Comparison of ENCODE assay signal across 19 mouse cellular contexts in the genomic region with DNA sequence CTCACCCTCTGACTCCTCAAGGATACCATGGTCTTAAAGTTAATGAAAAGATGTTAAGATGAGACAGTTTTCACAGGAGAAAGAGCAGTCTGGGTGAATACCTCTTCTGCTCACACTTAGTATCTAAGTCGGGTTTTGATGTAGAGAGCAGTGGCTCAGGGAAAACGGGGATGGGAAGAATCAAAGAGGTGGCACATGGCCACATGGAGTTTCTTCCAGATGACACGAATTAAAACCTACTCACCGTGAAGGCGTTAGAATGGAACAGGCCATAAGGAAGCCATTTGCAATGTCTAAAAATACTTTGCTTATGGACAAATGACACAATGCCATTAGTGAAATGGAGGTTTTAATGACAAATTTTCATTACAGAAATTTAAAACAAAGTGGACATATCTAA. TPM values are rescaled to one million over a fixed set of nuclear protein-coding genes. Genes with fewer than 3 reads are reported as not detected.
DNase-seq lines count a peak whose midpoint lies in the region; ATAC-seq lines count a peak whose summit lies in the region.
"Had no signal": no experiment of that assay in that cellular context is flagged by ENCODE, and none has a peak within 500 bp of the region (broad histone marks: within the 10 kb centered on the region; RNA-seq: fewer than 3 reads in every experiment).

No protein-coding gene starts in this region.

- no peak overlapping the region for H3K4me3 ChIP-seq in embryonic facial prominence, embryonic 14.5 days (ENCODE audit: low read depth, low read length)
- H3K4me3 ChIP-seq in embryonic facial prominence, embryonic 10.5 days: no peak overlapping the region
- H3K4me3 ChIP-seq: embryonic facial prominence, embryonic 12.5 days; forebrain, embryonic 13.5 days; gastrocnemius, adult 2 months; heart, embryonic 12.5 days had no signal

- 37% methylated on average over 5 of the region's 5 CpGs for WGBS in embryonic facial prominence, embryonic 14.5 days
- WGBS in embryonic facial prominence, embryonic 10.5 days: 51% methylated on average over 5 of the region's 5 CpGs

- no peak overlapping the region for H3K27ac ChIP-seq in embryonic facial prominence, embryonic 14.5 days (replicated peaks; ENCODE audit: low read depth, low read length)
- no peak overlapping the region for H3K27ac ChIP-seq in embryonic facial prominence, embryonic 10.5 days (replicated peaks)
- H3K27ac ChIP-seq: embryonic facial prominence, embryonic 12.5 days; forebrain, embryonic 13.5 days; gastrocnemius, adult 2 months had no signal

- intact Hi-C loops in left cerebral cortex, postnatal 4 days (cut with DNase I): loop anchor here (10.0 kb wide), 1 partner anchor 576 kb away; a partner anchor contains a TSS

- H3K9me3 ChIP-seq in embryonic facial prominence, embryonic 14.5 days (ENCODE audit: control insufficient read depth, low read length): no peaks in the 10 kb centered on the region
- no peaks in the 10 kb centered on the region for H3K9me3 ChIP-seq in embryonic facial prominence, embryonic 10.5 days
- H3K9me3 ChIP-seq: embryonic facial prominence, embryonic 12.5 days; forebrain, embryonic 13.5 days; heart, embryonic 12.5 days had no signal

- no peaks in the 10 kb centered on the region for H3K36me3 ChIP-seq in embryonic facial prominence, embryonic 14.5 days (ENCODE audit: control insufficient read depth, insufficient read depth, low read length)
- no peaks in the 10 kb centered on the region for H3K36me3 ChIP-seq in embryonic facial prominence, embryonic 10.5 days (replicated peaks)
- H3K36me3 ChIP-seq: embryonic facial prominence, embryonic 12.5 days; heart, embryonic 12.5 days had no signal

- H3K9ac ChIP-seq in embryonic facial prominence, embryonic 14.5 days (ENCODE audit: low read depth, low read length): no peak overlapping the region
- H3K9ac ChIP-seq: embryonic facial prominence, embryonic 12.5 days; forebrain, embryonic 13.5 days; heart, embryonic 12.5 days had no signal

- no peaks in the 10 kb centered on the region for H3K27me3 ChIP-seq in embryonic facial prominence, embryonic 14.5 days (replicated peaks; ENCODE audit: control insufficient read depth, insufficient read depth, low read length)
- no peaks in the 10 kb centered on the region for H3K27me3 ChIP-seq in embryonic facial prominence, embryonic 10.5 days (replicated peaks; ENCODE audit: low read depth, poor library complexity, severe bottlenecking)
- H3K27me3 ChIP-seq: embryonic facial prominence, embryonic 12.5 days; forebrain, embryonic 13.5 days; heart, embryonic 12.5 days had no signal

- no peak overlapping the region for H3K4me2 ChIP-seq in embryonic facial prominence, embryonic 14.5 days (ENCODE audit: low read depth, low read length)
- H3K4me2 ChIP-seq: embryonic facial prominence, embryonic 12.5 days; forebrain, embryonic 13.5 days; heart, embryonic 12.5 days had no signal

- DNase-seq in cerebellum, adult 9-11 months: peak; percentile 21
- DNase-seq in cerebellum, adult 8-10 months: no peak
- DNase-seq in embryonic facial prominence, embryonic 14.5 days (ENCODE audit: low spot score): peak; percentile 12
- DNase-seq in embryonic facial prominence, embryonic 10.5 days (ENCODE audit: low spot score): no peak
- DNase-seq in left cerebral cortex, postnatal 4 days: peak; percentile 51
- no peak for DNase-seq in left cerebral cortex, adult 9 months (ENCODE audit: low spot score in 2 of 2)
- peak; percentile 29 for DNase-seq in retina, postnatal 1 day
- DNase-seq in retina, embryonic 14.5 days (ENCODE audit: low spot score): no peak
- DNase-seq: adrenal gland, postnatal 10 days; gastrocnemius, adult 2 months; gastrocnemius, postnatal 25 days; heart, postnatal 36 days; kidney, adult 2 months had no signal

- H3K4me1 ChIP-seq in embryonic facial prominence, embryonic 14.5 days (ENCODE audit: control insufficient read depth, insufficient read depth, low read length): no peaks in the 10 kb centered on the region
- peaks cover 3% of the 10 kb centered on the region for H3K4me1 ChIP-seq in embryonic facial prominence, embryonic 10.5 days
- H3K4me1 ChIP-seq: embryonic facial prominence, embryonic 12.5 days; heart, embryonic 12.5 days had no signal

- no peak for ATAC-seq in embryonic facial prominence, embryonic 14.5 days (ENCODE audit: low read depth)
- ATAC-seq: forebrain, embryonic 13.5 days; intestine, embryonic 16.5 days had no signal

RNA-seq across cellular contexts. Expression of a gene that starts 50.1 kb away (rescaled TPM):
- polyA plus RNA-seq in embryonic facial prominence, embryonic 14.5 days (2014; fragmentation: Nextera tagmentation; extraction: Ambion mirVana): 9.8 and 13.9 TPM in 2 replicates
- polyA plus RNA-seq in embryonic facial prominence, embryonic 10.5 days (2016; fragmentation: Nextera tagmentation; extraction: Ambion mirVana): 10.9 TPM in 2 replicates
- total RNA-seq in left cerebral cortex, postnatal 4 days (2021): 10 to 100 TPM; 18.0 to 18.1 TPM
- total RNA-seq: gastrocnemius, adult 2 months; granulocyte monocyte progenitor cell, adult 5-6 weeks; MEL had no signal

Comparison
In these comparisons a context has a peak if more than half of its experiments do, and no peak if none do; other contexts are left out.
1. DNase-seq: peak in cerebellum, adult 9-11 months (single experiment), embryonic facial prominence, embryonic 14.5 days (single experiment), left cerebral cortex, postnatal 4 days (single experiment) and retina, postnatal 1 day (single experiment); none in cerebellum, adult 8-10 months (single experiment), embryonic facial prominence, embryonic 10.5 days (single experiment), left cerebral cortex, adult 9 months (0 of 2) and retina, embryonic 14.5 days (single experiment).